In the genomic region with DNA sequence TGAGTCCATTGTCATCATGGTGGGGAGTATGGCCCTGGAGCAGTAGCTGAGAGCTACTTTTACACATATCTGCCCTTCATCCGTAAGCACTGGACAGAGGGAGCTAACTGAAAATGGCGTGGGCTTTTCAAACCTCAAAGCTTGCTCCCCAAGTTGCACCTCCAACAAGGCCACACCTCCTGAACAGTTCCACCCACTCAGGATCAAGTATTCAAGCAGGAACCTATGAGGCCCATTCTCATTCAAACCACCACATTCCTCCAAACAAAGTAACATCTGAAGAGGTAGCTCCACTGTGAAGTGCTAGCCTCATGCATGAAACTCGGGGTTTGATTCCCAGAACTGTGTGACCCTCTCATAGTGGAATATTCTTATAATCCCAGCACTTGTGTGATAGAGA, we compare ENCODE assay signal across 19 mouse cellular contexts. TPM values are rescaled to one million over a fixed set of nuclear protein-coding genes. Genes with fewer than 3 reads are reported as not detected.
DNase-seq lines count a peak whose midpoint lies in the region; TF ChIP-seq lines count a peak whose summit lies in the region.
"Had no signal": no experiment of that assay in that cellular context is flagged by ENCODE, and none has a peak within 500 bp of the region (broad histone marks: within the 10 kb centered on the region; RNA-seq: fewer than 3 reads in every experiment).

No protein-coding gene starts in this region.

- H3K36me3 ChIP-seq in ES-E14 (ENCODE audit: control insufficient read depth, insufficient read depth, low read length, poor library complexity, severe bottlenecking), result no peaks in the 10 kb centered on the region; the same call in 1 of the 2 replicates
- H3K36me3 ChIP-seq: embryonic facial prominence, embryonic 10.5 days; forebrain, embryonic 15.5 days had no signal

- no peak for TF ChIP-seq CTCF in layer of hippocampus, adult 2 months (conservative IDR thresholded peaks at IDR 0.05)

- no peak for DNase-seq in layer of hippocampus, adult 2 months (ENCODE audit: low spot score in 2 of 2)
- no peak for DNase-seq in layer of hippocampus, postnatal 10 days (ENCODE audit: low spot score in 2 of 2)
- peak; percentile 29 for DNase-seq in ES-E14 (ENCODE audit: low read depth, low spot score)
- DNase-seq in ZHBTc4 (ENCODE audit: low read depth, low spot score), result peak; percentile 75
- no peak for DNase-seq in embryo, embryonic 10 days (ENCODE audit: low spot score)
- no peak for DNase-seq in cerebellum, adult 8-10 months
- DNase-seq: adrenal gland, adult 2 months; adrenal gland, postnatal 14 days; adrenal gland, postnatal 36 days; cerebellum, adult 11-12 months; cerebellum, adult 2 months; cerebellum, adult 9-11 months; cerebellum, postnatal 14 days; cerebellum, postnatal 36 days; forebrain, postnatal 0 days had no signal

- in situ Hi-C loops in ES-E14 (cut with MboI; ENCODE audit: low sequenced_read_pairs in 2 of 2, unreplicated experiment in 2 of 2), result no loop called here

- peaks cover 2 to 6% of the 10 kb centered on the region in 2 experiments; a peak in 1 of 4 replicates for H3K4me1 ChIP-seq in ES-E14 (ENCODE audit: control insufficient read depth in 2 of 2, insufficient read depth in 2 of 2, low read length in 2 of 2, poor library complexity in 1 of 2)

- H3K27ac ChIP-seq in layer of hippocampus, adult 2 months, result 0 out of 2 replicates have a peak overlapping the region, but pooled peaks have one; percentile 36
- no peak overlapping the region for H3K27ac ChIP-seq in ES-E14 (ENCODE audit: insufficient read depth, low read depth, low read length, poor library complexity, severe bottlenecking)
- H3K27ac ChIP-seq: embryonic facial prominence, embryonic 10.5 days; embryonic facial prominence, embryonic 12.5 days; forebrain, embryonic 13.5 days; forebrain, embryonic 15.5 days had no signal

- no peaks in the 10 kb centered on the region for H3K9me3 ChIP-seq in ES-E14 (ENCODE audit: control insufficient read depth, insufficient read depth, low read depth, low read length)
- H3K9me3 ChIP-seq: embryonic facial prominence, embryonic 10.5 days; embryonic facial prominence, embryonic 12.5 days; forebrain, embryonic 13.5 days; forebrain, embryonic 15.5 days had no signal

- no peak overlapping the region for H3K4me3 ChIP-seq in layer of hippocampus, adult 2 months
- H3K4me3 ChIP-seq in ES-E14 (ENCODE audit: insufficient read depth in 1 of 2, low read depth in 1 of 2, low read length in 2 of 2, poor library complexity in 1 of 2, severe bottlenecking in 1 of 2), result no peak overlapping the region
- H3K4me3 ChIP-seq: embryonic facial prominence, embryonic 10.5 days; embryonic facial prominence, embryonic 12.5 days; forebrain, embryonic 13.5 days; forebrain, embryonic 15.5 days had no signal

- H3K9ac ChIP-seq in ES-E14 (ENCODE audit: insufficient read depth, low read depth, low read length, poor library complexity, severe bottlenecking), result no peak overlapping the region
- H3K9ac ChIP-seq: embryonic facial prominence, embryonic 12.5 days; forebrain, embryonic 13.5 days; forebrain, embryonic 15.5 days; forebrain, postnatal 0 days had no signal

TF ChIP-seq in ES-E14, 5 proteins besides CTCF, POLR2A, EP300 and RAD21:
- no peak for TF ChIP-seq MAFK (IDR thresholded peaks at IDR 0.05; ENCODE audit: insufficient read depth, low read depth, low read length)
- no peak for TF ChIP-seq HCFC1 (IDR thresholded peaks at IDR 0.05; ENCODE audit: borderline replicate concordance, insufficient read depth, low read length)
- no peak for TF ChIP-seq ZNF384 (IDR thresholded peaks at IDR 0.05; ENCODE audit: low read depth, low read length)
- TF ChIP-seq ZC3H11A (IDR thresholded peaks at IDR 0.05; ENCODE audit: borderline replicate concordance, low read depth, low read length), result no peak
- TF ChIP-seq CHD2 (IDR thresholded peaks at IDR 0.05; ENCODE audit: low read depth, low read length), result no peak

RNA-seq across cellular contexts. Expression of a gene that starts 9.4 kb away (rescaled TPM):
- total RNA-seq in layer of hippocampus, adult 2 months (2021), result 100 to 1,000 TPM; 111 to 119 TPM
- 100 to 1,000 TPM; 106 to 124 TPM for total RNA-seq in layer of hippocampus, postnatal 10 days (2021)
- total RNA-seq in ES-E14 (2012; rRNA removed), result 82.2 and 114 TPM in 2 replicates

RNA-seq across cellular contexts. Expression of a gene that starts 9.4 kb away (rescaled TPM):
- total RNA-seq in layer of hippocampus, adult 2 months (2021), result 10 to 100 TPM; 25.8 to 26.0 TPM
- total RNA-seq in layer of hippocampus, postnatal 10 days (2021), result 10 to 100 TPM; 26.9 to 27.1 TPM
- 16.3 and 20.1 TPM in 2 replicates for total RNA-seq in ES-E14 (2012; rRNA removed)

Comparison
In these comparisons a context has a peak if more than half of its experiments do, and no peak if none do; other contexts are left out.
1. DNase-seq: peak in ES-E14 (single experiment) and ZHBTc4 (single experiment); none in layer of hippocampus, adult 2 months (0 of 2), layer of hippocampus, postnatal 10 days (0 of 2), embryo, embryonic 10 days (single experiment) and cerebellum, adult 8-10 months (single experiment).